Mouse (Mus musculus): ENCODE measurements at regions not wholly inside any gene's neighbourhood (a gene's known extent, or its start where the extent isn't known, plus 50 kb on each side); places are given as distances from the start of the nearest gene placed in this dataset.

DNA sequence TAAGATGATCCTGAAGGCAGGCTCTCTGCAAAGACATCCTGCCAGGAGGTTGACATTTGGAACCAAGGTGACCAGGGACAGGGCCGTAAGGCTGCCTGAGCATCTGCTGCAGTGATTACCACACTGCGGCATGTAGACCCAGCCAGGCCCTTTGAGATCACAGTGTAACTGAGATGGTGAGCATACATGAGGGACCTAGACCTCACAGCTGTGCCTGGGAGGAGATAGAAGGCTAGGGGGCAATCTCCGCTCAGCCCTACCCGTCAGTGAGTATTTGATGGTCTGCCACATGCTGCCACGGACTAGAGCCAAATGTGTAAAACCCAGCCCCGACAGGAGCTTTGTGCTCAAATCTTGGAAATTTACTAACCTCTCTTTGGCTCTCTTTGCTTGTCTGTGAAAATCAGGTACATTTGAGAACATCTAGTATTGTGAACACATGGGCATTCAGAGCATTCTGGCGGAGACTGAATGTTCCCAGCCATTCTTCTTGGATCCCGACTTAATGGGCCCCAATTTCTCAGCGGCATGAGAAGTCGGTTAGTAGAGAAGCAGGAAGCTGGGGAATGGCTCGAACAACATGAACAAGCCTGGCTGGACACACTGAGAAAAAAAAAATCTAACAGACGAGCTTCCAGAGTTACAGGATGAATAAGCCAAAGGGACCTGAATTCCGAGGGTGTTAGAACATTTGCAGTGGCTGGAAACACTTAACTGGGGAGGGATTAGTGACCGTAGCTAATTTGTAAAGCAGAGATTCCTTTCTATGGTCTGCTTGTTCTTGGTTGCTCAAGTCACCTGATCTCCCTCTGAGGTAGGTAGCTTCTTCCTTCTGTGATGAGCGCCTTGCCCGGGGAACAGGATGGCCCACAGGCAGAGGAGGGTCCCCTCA lies 61.8 kb downstream of the Fam43a start:
- TF ChIP-seq USF1 (IDR thresholded peaks at IDR 0.05; ENCODE audit: low read depth) (no peak), MYOG (IDR thresholded peaks at IDR 0.05; ENCODE audit: control insufficient read depth, extremely low read depth, insufficient read length) (no peak), MAX (IDR thresholded peaks at IDR 0.05) (no peak), FOSL1 (IDR thresholded peaks at IDR 0.05; ENCODE audit: insufficient read depth, low read length, poor library complexity, severe bottlenecking) (no peak), MYOD1 (IDR thresholded peaks at IDR 0.05; ENCODE audit: control insufficient read depth, insufficient read length, low read depth) (no peak)
- no peaks in the 10 kb centered on the region for H3K79me3 ChIP-seq (ENCODE audit: low read depth)
- H3K79me2 ChIP-seq (ENCODE audit: control insufficient read depth, insufficient read depth): no peaks in the 10 kb centered on the region
- no peak overlapping the region for H3ac ChIP-seq (ENCODE audit: control insufficient read depth, insufficient read length, low read depth)
- H3K36me3 ChIP-seq (ENCODE audit: control insufficient read depth, insufficient read depth): no peaks in the 10 kb centered on the region
- H3K4me3 ChIP-seq (ENCODE audit: insufficient read depth, poor library complexity, severe bottlenecking): no peak overlapping the region
- H3K27me3 ChIP-seq (ENCODE audit: control insufficient read depth, insufficient read depth, insufficient read length): peaks cover 20% of the 10 kb centered on the region

- Histone ChIP-seq H3K79me3 (ENCODE audit: low read depth) (no peaks in the 10 kb centered on the region), H3K4me3 (ENCODE audit: insufficient read depth, poor library complexity, severe bottlenecking) (no peak overlapping the region), H3K79me2 (ENCODE audit: control insufficient read depth, insufficient read depth) (no peaks in the 10 kb centered on the region), H3K27me3 (ENCODE audit: control insufficient read depth, insufficient read depth, insufficient read length) (peaks cover 25% of the 10 kb centered on the region), H3ac (ENCODE audit: control insufficient read depth, insufficient read length, low read depth) (no peak overlapping the region), H3K36me3 (ENCODE audit: control insufficient read depth, insufficient read depth) (no peaks in the 10 kb centered on the region)
- TF ChIP-seq MYOG (IDR thresholded peaks at IDR 0.05; ENCODE audit: control insufficient read depth, extremely low read depth, insufficient read length): no peak
- TF ChIP-seq FOSL1 (IDR thresholded peaks at IDR 0.05; ENCODE audit: insufficient read depth, low read length, poor library complexity, severe bottlenecking): no peak
- TF ChIP-seq CTCF (IDR thresholded peaks at IDR 0.05; ENCODE audit: control insufficient read depth, insufficient read depth, insufficient read length): no peak
- no peak for TF ChIP-seq CEBPB (IDR thresholded peaks at IDR 0.05; ENCODE audit: low read depth)
- TF ChIP-seq USF1 (IDR thresholded peaks at IDR 0.05; ENCODE audit: low read depth): no peak
- no peak for TF ChIP-seq MYOD1 (IDR thresholded peaks at IDR 0.05; ENCODE audit: control insufficient read depth, insufficient read length, low read depth)
- no peak for TF ChIP-seq MAX (IDR thresholded peaks at IDR 0.05)
Measured at GRCm38 (mm10) chr16:30663055-30663454, 63.5 kb downstream of the Fam43a start.

GRCm38 (mm10) chr16:30663971-30664370 lies 64.4 kb downstream of the Fam43a start:
- no peak overlapping the region for H3K4me3 ChIP-seq (ENCODE audit: insufficient read depth, poor library complexity, severe bottlenecking)
- no peaks in the 10 kb centered on the region for H3K79me2 ChIP-seq (ENCODE audit: control insufficient read depth, insufficient read depth)
- H3K79me3 ChIP-seq (ENCODE audit: low read depth): no peaks in the 10 kb centered on the region
- no peak overlapping the region for H3ac ChIP-seq (ENCODE audit: control insufficient read depth, insufficient read length, low read depth)
- TF ChIP-seq MYOG (IDR thresholded peaks at IDR 0.05; ENCODE audit: control insufficient read depth, extremely low read depth, insufficient read length): no peak
- TF ChIP-seq FOSL1 (IDR thresholded peaks at IDR 0.05; ENCODE audit: insufficient read depth, low read length, poor library complexity, severe bottlenecking): no peak
- no peak for TF ChIP-seq MAX (IDR thresholded peaks at IDR 0.05)
- no peak for TF ChIP-seq USF1 (IDR thresholded peaks at IDR 0.05; ENCODE audit: low read depth)
- TF ChIP-seq MYOD1 (IDR thresholded peaks at IDR 0.05; ENCODE audit: control insufficient read depth, insufficient read length, low read depth): no peak
- TF ChIP-seq CEBPB (IDR thresholded peaks at IDR 0.05; ENCODE audit: low read depth): no peak
- no peak for TF ChIP-seq CTCF (IDR thresholded peaks at IDR 0.05; ENCODE audit: control insufficient read depth, insufficient read depth, insufficient read length)
- peaks cover 33% of the 10 kb centered on the region for H3K27me3 ChIP-seq (ENCODE audit: control insufficient read depth, insufficient read depth, insufficient read length)
- no peaks in the 10 kb centered on the region for H3K36me3 ChIP-seq (ENCODE audit: control insufficient read depth, insufficient read depth)

GRCm38 (mm10) chr16:30664433-30664832 lies 64.9 kb downstream of the Fam43a start:
- H3ac ChIP-seq (ENCODE audit: control insufficient read depth, insufficient read length, low read depth): no peak overlapping the region
- no peaks in the 10 kb centered on the region for H3K79me3 ChIP-seq (ENCODE audit: low read depth)
- no peak overlapping the region for H3K4me3 ChIP-seq (ENCODE audit: insufficient read depth, poor library complexity, severe bottlenecking)
- no peaks in the 10 kb centered on the region for H3K79me2 ChIP-seq (ENCODE audit: control insufficient read depth, insufficient read depth)
- TF ChIP-seq MYOG (IDR thresholded peaks at IDR 0.05; ENCODE audit: control insufficient read depth, extremely low read depth, insufficient read length) (no peak), MYOD1 (IDR thresholded peaks at IDR 0.05; ENCODE audit: control insufficient read depth, insufficient read length, low read depth) (no peak), MAX (IDR thresholded peaks at IDR 0.05) (no peak), USF1 (IDR thresholded peaks at IDR 0.05; ENCODE audit: low read depth) (no peak), CEBPB (IDR thresholded peaks at IDR 0.05; ENCODE audit: low read depth) (no peak), FOSL1 (IDR thresholded peaks at IDR 0.05; ENCODE audit: insufficient read depth, low read length, poor library complexity, severe bottlenecking) (no peak), CTCF (IDR thresholded peaks at IDR 0.05; ENCODE audit: control insufficient read depth, insufficient read depth, insufficient read length) (no peak)
- no peaks in the 10 kb centered on the region for H3K36me3 ChIP-seq (ENCODE audit: control insufficient read depth, insufficient read depth)
- H3K27me3 ChIP-seq (ENCODE audit: control insufficient read depth, insufficient read depth, insufficient read length): peaks cover 38% of the 10 kb centered on the region

GRCm38 (mm10) chr16:30665881-30666280 lies 66.4 kb downstream of the Fam43a start:
- no peaks in the 10 kb centered on the region for H3K79me3 ChIP-seq (ENCODE audit: low read depth)
- H3K79me2 ChIP-seq (ENCODE audit: control insufficient read depth, insufficient read depth): no peaks in the 10 kb centered on the region
- TF ChIP-seq MYOG (IDR thresholded peaks at IDR 0.05; ENCODE audit: control insufficient read depth, extremely low read depth, insufficient read length) (no peak), MAX (IDR thresholded peaks at IDR 0.05) (no peak), CEBPB (IDR thresholded peaks at IDR 0.05; ENCODE audit: low read depth) (no peak), CTCF (IDR thresholded peaks at IDR 0.05; ENCODE audit: control insufficient read depth, insufficient read depth, insufficient read length) (no peak), FOSL1 (IDR thresholded peaks at IDR 0.05; ENCODE audit: insufficient read depth, low read length, poor library complexity, severe bottlenecking) (no peak), USF1 (IDR thresholded peaks at IDR 0.05; ENCODE audit: low read depth) (no peak), MYOD1 (IDR thresholded peaks at IDR 0.05; ENCODE audit: control insufficient read depth, insufficient read length, low read depth) (no peak)
- H3ac ChIP-seq (ENCODE audit: control insufficient read depth, insufficient read length, low read depth): no peak overlapping the region
- no peak overlapping the region for H3K4me3 ChIP-seq (ENCODE audit: insufficient read depth, poor library complexity, severe bottlenecking)
- peaks cover 37% of the 10 kb centered on the region for H3K27me3 ChIP-seq (ENCODE audit: control insufficient read depth, insufficient read depth, insufficient read length)
- no peaks in the 10 kb centered on the region for H3K36me3 ChIP-seq (ENCODE audit: control insufficient read depth, insufficient read depth)

All from C2C12 (cell line).